Mouse (Mus musculus) gastrocnemius, postnatal 4 days (tissue): ENCODE data around the gene Zbtb8os. TPM values are rescaled to one million over a fixed set of nuclear protein-coding genes. Genes with fewer than 3 reads are reported as not detected.

Source experiments
- DNase-seq, 2 experiments: peaks; one replicate each; pipeline ENCODE4 v3.0.0; 2021 to 2022; ENCODE audit warnings: low spot score in 2 of 2, mixed read lengths in 2 of 2
- long read RNA-seq, 2 experiments: library from polyadenylated mRNA; stranded (forward); transcript quantifications; one replicate each; pipeline ENCODE4 v2.0.0; 2021
- total RNA-seq, 2 experiments: library from RNA; stranded (reverse); gene quantifications; 2 replicates each; pipeline ENCODE4 v1.2.3; 2021

Gene Zbtb8os
- total RNA-seq, result 10 to 100 TPM; 28.2 to 28.8 TPM
- long read RNA-seq, experiment 1, transcript Zbtb8os-204 (7 exons, 3,833 nt), result major isoform, 18 of 21 reads
- long read RNA-seq, experiment 1, partial matches to known transcripts, result 2 of 21 reads
- long read RNA-seq, experiment 1, other reads (novel, unspliced or antisense), result 1 of 21 reads
- long read RNA-seq, experiment 2, transcript Zbtb8os-204 (7 exons, 3,833 nt), result major isoform, 13 of 15 reads
- long read RNA-seq, experiment 2, partial matches to known transcripts, result 0 of 15 reads
- long read RNA-seq, experiment 2, other reads (novel, unspliced or antisense), result 2 of 15 reads

DNA sequence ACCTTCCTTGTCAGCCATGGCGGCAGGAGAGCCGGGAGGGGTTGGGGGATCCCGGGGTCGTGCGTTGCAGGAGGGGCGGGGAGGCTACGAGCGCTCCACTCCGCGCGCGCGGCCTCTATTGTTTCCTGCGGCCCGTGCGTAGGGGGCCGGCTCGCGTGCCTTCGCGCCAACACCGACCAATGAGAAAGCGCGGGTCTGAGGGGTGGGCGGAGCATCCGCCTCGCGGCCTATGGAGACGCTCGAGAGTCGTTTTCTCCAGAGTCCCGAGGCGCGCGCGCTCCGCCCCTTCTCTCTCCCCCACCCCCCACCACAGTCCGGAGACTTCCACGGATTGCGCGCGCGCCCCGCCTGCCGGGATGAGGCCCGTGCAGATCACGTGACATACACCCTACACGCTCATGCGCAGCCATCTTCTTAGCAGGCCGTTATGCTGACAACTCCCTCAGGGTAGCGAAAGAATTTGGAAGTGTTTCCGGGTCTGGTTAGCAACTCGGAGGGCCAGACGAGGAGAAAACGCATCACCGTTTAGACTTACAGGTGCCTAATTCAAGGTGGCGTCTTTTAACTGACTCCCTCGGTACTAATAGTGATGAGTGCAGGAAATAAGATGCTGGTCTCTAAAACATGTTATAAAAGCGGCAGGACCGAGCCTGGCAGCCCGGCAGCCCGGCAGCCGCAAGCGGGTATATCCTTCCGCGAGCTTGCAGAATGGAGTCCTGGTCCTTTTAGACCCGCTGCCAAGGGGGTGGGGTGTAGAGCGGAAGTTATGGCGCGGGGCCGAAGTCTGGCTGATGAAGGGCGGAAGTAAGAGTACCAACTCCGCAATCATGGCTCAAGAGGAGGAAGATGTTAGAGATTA lies at the start of gene Zbtb8os, which contains the start of gene Rbbp4:
Zbtb8os (plus strand) TSS at position 480 of the 859 bp plus-strand sequence.
Rbbp4 (minus strand) TSS at position 155 of the 859 bp plus-strand sequence.
- DNase-seq, result peak; percentile 94 to 97

DNA sequence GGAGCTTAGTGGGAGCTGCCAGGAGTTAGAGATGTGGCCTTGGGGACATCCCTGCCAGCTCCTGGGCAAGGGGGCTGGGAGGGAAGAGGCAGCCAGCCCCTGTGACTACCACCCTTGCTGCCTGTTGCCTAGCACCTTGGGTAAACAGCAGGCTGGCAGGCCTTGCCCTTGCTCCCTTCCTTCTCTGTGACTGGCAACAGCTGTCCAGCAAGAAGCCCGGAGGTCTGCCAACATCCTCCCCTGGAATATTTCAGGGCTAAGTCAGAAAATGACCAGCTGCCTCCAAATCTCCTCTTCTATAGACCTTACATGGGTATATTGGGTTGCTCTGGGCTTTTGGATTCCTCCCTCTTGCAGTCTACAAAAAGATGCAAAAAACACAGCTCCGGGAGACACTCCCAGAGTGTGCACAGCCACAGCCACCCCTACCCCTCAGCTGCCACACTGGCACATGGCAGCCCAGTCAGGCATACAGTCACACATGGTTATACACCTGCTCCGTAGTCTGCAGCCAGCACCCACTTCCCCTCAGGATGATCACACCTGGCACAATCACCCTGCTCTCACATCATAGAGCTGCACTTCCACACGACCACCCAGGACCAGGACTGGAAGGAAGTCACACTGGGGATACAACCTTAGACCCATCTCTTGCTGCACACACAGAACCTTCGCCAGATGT lies 49.4 kb upstream of the Zbtb8os start:
- peak; percentile 40 to 72 for DNase-seq

GRCm38 (mm10) chr4:129286683-129287471 lies 48.6 kb upstream of the Zbtb8os start:
- DNase-seq, result peak; percentile 32 to 66

DNA sequence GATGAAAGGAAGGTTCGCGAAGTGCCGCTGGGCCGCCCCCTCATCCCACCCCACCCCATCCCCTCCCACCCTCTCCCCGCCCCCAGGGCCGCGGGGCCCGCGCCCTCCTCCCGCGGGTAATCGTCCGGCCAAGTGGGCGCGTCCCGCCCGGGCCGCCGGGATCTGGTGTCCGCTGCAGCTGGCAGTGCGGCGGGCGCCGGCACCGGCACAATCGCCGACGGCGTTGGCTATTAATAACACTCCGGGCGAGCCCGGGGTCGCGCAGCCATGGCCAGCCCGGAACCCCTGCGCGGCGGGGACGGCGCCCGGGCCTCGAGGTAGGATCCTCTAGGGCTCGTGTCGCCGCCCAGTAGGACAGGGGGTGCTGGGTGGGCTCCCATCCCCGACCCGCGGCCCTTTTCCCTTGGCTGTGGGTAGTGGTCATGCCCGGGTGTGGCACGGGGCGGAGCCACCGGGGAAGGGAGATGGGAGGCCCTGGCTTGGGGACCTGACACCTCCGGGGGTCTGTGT lies 48.0 kb upstream of the Zbtb8os start, which contains the start of gene Sync:
Sync (plus strand) TSS at position 146 of the 510 bp plus-strand sequence.
- DNase-seq, result peak; percentile 63 to 74

- DNase-seq, result peak; percentile 36 to 65
These were observed 47.4 kb upstream of the Zbtb8os start for GRCm38 (mm10) chr4:129288067-129288466.

DNA sequence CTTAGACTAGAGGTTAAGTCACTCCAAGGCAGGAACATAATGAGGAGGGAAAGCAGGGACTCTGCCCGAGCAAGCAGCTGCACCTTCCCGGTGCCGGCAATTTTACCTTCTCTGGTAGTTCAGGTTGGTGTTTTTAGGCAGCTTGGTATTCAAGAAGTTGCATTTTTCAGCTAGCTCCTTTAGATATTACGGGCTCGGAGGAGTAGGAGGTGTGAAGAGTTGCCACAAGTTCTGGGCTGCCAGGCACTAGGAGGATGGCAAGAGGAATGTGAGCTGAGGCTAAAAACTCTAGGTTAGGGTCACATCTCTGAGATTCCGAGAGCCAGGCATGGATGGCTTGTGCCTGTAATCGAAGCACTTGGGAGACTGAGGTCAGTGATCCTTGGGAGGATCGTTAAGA lies 45.8 kb upstream of the Zbtb8os start:
- DNase-seq, result no peak

- no peak for DNase-seq
These were observed 42.7 kb upstream of the Zbtb8os start for GRCm38 (mm10) chr4:129292831-129293230.

- no peak for DNase-seq
These were observed 41.8 kb upstream of the Zbtb8os start for GRCm38 (mm10) chr4:129293702-129294101.

- DNase-seq, result no peak
These were observed 40.3 kb upstream of the Zbtb8os start for GRCm38 (mm10) chr4:129295188-129295587.

DNA sequence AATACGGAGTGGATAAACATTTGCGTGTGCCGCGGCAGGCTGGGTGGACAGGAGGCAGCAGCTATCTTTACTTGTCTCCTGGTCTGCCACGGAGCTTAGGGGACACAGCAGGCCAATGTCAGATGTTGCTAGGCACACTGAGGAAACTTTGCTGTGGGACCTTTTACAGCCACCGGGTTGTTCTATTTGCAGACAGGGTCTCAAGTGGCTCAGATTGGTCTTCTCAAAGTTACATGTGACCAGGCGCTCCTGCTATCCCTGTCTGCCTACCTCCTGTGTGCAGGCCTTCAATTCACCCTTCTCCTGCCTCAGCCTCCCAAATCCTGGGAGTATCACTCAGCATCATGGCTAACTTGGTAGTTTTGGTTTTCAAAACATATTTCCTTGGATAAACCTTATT lies 39.4 kb upstream of the Zbtb8os start:
- no peak for DNase-seq

GRCm38 (mm10) chr4:129297724-129298123 lies 37.8 kb upstream of the Zbtb8os start:
- DNase-seq, result no peak

GRCm38 (mm10) chr4:129299121-129299520 lies 36.4 kb upstream of the Zbtb8os start:
- no peak for DNase-seq

DNA sequence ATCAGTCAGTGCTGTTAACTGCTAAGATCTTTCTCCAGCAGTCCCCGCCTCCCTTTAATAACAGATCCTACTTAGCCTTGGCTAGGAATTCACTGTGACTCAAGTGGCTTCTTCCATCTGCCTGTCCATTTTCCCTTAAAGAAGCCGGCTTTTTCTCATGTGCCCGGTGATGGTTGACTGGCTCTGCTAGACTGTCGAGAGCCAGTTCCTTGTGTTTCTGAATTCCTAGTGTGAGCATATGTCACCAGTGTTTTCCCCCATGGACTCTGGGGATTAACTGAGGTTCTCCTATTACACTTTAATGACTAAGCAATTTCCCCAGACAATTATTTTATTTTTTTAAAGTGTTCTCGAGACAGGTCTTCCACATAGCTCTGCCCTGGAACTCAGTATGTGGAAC lies 32.1 kb upstream of the Zbtb8os start:
- no peak for DNase-seq

DNA sequence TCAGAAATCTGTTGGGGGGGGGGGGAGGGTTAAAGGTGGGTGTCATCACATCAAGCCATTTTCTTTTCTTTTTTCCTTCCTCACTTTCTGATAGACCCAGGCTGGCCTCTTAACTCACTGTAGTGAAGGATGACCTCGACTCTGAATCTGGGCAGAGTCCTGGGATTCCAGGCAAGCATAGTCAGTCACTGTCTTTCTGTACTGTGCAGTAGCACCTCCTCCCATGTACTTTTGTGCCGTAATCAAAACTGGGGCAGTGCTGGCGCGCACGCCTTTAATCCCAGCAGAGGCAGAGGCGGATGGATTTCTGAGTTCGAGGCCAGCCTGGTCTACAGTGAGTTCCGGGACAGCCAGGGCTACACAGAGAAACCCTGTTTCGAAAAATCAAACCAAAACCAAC lies 31.7 kb upstream of the Zbtb8os start:
- no peak for DNase-seq

- no peak for DNase-seq
These were observed 31.2 kb upstream of the Zbtb8os start for GRCm38 (mm10) chr4:129304306-129304705.

DNA sequence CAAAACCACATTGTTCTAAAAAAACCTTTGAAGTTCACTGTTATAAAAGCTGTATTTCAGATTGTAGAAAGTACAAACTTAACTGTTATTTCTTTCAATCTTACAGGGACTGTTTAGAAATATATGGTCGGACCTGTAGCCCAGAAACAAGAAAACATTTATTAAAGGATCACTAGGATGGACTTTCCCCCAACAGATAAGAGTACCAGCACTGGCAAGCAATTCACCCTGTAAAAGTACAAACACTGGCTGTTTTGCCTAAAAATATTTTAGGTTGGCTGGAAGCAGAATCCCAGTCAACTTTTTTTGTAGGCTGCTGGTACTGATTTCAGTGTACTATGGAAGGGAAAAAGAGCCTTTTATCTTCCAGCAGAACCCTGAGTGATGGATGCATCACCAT lies 27.6 kb upstream of the Zbtb8os start:
- DNase-seq, result no peak

- DNase-seq, result no peak
These were observed 21.6 kb upstream of the Zbtb8os start for GRCm38 (mm10) chr4:129313886-129314285.

GRCm38 (mm10) chr4:129320876-129321275 lies 14.6 kb upstream of the Zbtb8os start:
- no peak for DNase-seq

- no peak for DNase-seq
These were observed 13.5 kb upstream of the Zbtb8os start for GRCm38 (mm10) chr4:129322042-129322441.

GRCm38 (mm10) chr4:129323491-129323890 lies 12.0 kb upstream of the Zbtb8os start:
- no peak for DNase-seq

GRCm38 (mm10) chr4:129324756-129325155 lies 10.7 kb upstream of the Zbtb8os start:
- no peak for DNase-seq
